Mouse (Mus musculus) forebrain, embryonic 12.5 days (tissue): ENCODE measurements around the gene Mrgprh. TPM values are rescaled to one million over a fixed set of nuclear protein-coding genes. Genes with fewer than 3 reads are reported as not detected.

Source experiments
- ATAC-seq: fragments of 200-750 bp; cut with Nextera tagmentation; 2 replicates; pipeline ENCODE4 v1.8.0; 2017; ENCODE audit warnings: moderate TSS enrichment; ENCODE audit not compliant: low FRiP score
- H3K27ac ChIP-seq: fragments of 300-500 bp; sonication (generic); 2 replicates; pipeline ENCODE4 v1.5.1; 2016; ENCODE audit warnings: mild to moderate bottlenecking
- H3K27me3 ChIP-seq: fragments of 300-500 bp; sonication (generic); 2 replicates; pipeline ENCODE4 v1.6.1; 2016; ENCODE audit warnings: mild to moderate bottlenecking
- H3K36me3 ChIP-seq: fragments of 300-500 bp; sonication (generic); replicated peaks from 2 replicates; pipeline ENCODE4 v1.6.1; 2016; ENCODE audit warnings: mild to moderate bottlenecking
- H3K4me1 ChIP-seq: fragments of 300-500 bp; sonication (generic); 2 replicates; pipeline ENCODE4 v1.6.1; 2016
- H3K4me2 ChIP-seq: fragments of 300-500 bp; sonication (generic); 2 replicates; pipeline ENCODE4 v1.6.1; 2016; ENCODE audit warnings: mild to moderate bottlenecking, moderate library complexity
- H3K4me3 ChIP-seq: fragments of 300-500 bp; sonication (generic); replicated peaks from 2 replicates; pipeline ENCODE4 v1.5.1; 2016; ENCODE audit warnings: mild to moderate bottlenecking
- H3K9ac ChIP-seq: fragments of 300-500 bp; sonication (generic); 2 replicates; pipeline ENCODE4 v1.6.1; 2016; ENCODE audit warnings: mild to moderate bottlenecking
- H3K9me3 ChIP-seq: fragments of 300-500 bp; sonication (generic); 2 replicates; pipeline ENCODE4 v1.6.1; 2016
- WGBS: fragments of 180-500 bp; shearing (Covaris S2); methylation state at CpG from one replicate; pipeline ENCODE4 v1.1.7; 2016; 5-methylcytosine and 5-hydroxymethylcytosine counted together
- polyA plus RNA-seq: library from polyadenylated mRNA; unstranded; fragments of >200 nt; fragmentation: Nextera tagmentation; extraction: Ambion mirVana; gene quantifications from 2 replicates; pipeline ENCODE4 v1.2.1, GENCODE M21; 2016

Gene Mrgprh
- polyA plus RNA-seq, result not detected in 2 replicates

DNA sequence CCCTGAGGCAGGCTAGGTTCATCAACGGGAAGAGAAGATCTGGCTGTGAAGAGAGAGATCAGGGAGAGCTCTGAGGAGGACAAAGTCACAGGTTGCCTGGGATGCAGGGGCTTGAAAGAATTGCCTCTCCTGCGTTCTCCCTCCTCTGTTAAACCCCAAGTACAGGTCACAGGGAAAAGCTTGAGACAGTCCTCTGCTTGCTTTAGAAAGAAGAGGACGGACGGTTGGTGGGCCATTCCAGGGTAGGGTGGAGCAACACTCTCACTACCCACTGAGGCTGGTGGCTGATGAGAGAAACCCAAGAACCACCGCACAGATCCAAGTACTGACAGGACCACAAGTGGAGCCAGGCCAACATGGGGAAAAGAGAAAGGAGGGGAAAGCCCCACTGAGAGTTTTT, at the start of gene Mrgprh:
Gene Mrgprh (plus strand): TSS at position 301 of the 400 bp plus-strand sequence.
- H3K4me2 ChIP-seq, result no peak within 1 kb of the TSS
- H3K27me3 ChIP-seq, result no peaks in the 10 kb centered on the region; the same call in 1 of the 2 replicates
- ATAC-seq, result no peak
- H3K4me1 ChIP-seq, result peaks cover 3% of the 10 kb centered on the region; the same call in 1 of the 2 replicates
- no peak within 1 kb of the TSS for H3K4me3 ChIP-seq
- no peak within 1 kb of the TSS for H3K9ac ChIP-seq
- WGBS, result 78% methylated on average over 5 of the region's 5 CpGs
- no peaks in the 10 kb centered on the region for H3K36me3 ChIP-seq
- no peaks in the 10 kb centered on the region for H3K9me3 ChIP-seq
- no peak within 1 kb of the TSS for H3K27ac ChIP-seq

GRCm38 (mm10) chr17:12830351-12830750, 45.5 kb upstream of the Mrgprh start:
- Histone ChIP-seq H3K4me2 (no peak overlapping the region), H3K27ac (no peak overlapping the region)
- 83% methylated on average over 5 of the region's 5 CpGs for WGBS

GRCm38 (mm10) chr17:12832231-12832630, 43.6 kb upstream of the Mrgprh start:
- Histone ChIP-seq H3K27me3 (no peaks in the 10 kb centered on the region), H3K4me2 (no peak overlapping the region), H3K4me3 (no peak overlapping the region), H3K27ac (no peak overlapping the region), H3K4me1 (no peaks in the 10 kb centered on the region), H3K36me3 (no peaks in the 10 kb centered on the region), H3K9ac (no peak overlapping the region), H3K9me3 (no peaks in the 10 kb centered on the region)
- WGBS, result 89% methylated on average over 3 of the region's 3 CpGs
- ATAC-seq, result no peak

More at GRCm38 (mm10) chr17:12830351-12830750, 45.5 kb upstream of the Mrgprh start:
- Histone ChIP-seq H3K9me3 (no peaks in the 10 kb centered on the region), H3K27me3 (no peaks in the 10 kb centered on the region), H3K9ac (no peak overlapping the region), H3K36me3 (no peaks in the 10 kb centered on the region), H3K4me1 (no peaks in the 10 kb centered on the region), H3K4me3 (no peak overlapping the region)
- no peak for ATAC-seq

DNA sequence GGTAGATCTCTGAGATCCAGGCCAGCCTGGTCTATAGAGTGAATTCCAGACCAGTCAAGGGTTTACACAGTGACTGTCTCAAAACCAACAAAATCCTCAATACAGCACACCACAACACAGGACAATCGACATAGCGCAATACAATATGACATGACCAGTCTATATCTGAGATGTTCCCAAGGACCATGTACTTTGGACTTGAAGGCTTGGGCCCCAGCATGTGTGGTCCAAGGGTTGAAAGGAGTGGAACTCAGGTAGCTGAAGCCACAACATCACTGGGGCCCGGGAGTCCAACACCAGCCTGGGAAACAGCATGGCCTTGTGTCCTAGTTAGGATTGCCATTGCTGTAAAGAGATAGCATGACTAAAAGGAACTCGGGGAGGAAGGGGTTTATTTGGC, 43.2 kb upstream of the Mrgprh start:
- no peaks in the 10 kb centered on the region for H3K4me1 ChIP-seq
- H3K27ac ChIP-seq, result no peak overlapping the region
- WGBS, result 92% methylated on average over 4 of the region's 4 CpGs
- H3K27me3 ChIP-seq, result no peaks in the 10 kb centered on the region
- no peak overlapping the region for H3K4me2 ChIP-seq
- H3K4me3 ChIP-seq, result no peak overlapping the region
- H3K9me3 ChIP-seq, result no peaks in the 10 kb centered on the region
- no peak for ATAC-seq
- no peaks in the 10 kb centered on the region for H3K36me3 ChIP-seq
- H3K9ac ChIP-seq, result no peak overlapping the region

DNA sequence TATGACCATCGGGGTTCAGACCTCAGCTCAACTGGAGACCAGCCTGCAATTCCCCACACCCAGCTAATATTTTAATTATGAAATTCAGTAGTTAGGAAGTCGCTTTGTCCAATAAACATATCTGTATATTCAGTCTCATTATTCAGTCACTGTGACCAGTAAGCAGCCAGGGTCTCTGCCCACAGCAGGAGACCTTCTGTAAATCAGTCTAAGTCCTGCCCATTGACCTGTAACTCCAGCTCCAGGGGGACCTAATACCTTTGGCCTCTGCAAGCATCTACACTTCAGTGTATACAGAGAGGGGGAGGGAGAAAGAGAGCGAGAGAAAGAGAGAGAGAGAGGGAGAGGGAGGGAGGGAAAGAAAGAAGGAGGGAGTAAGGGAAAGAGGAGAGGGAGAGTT, 41.5 kb upstream of the Mrgprh start:
- Histone ChIP-seq H3K9me3 (no peaks in the 10 kb centered on the region), H3K9ac (no peak overlapping the region), H3K27me3 (no peaks in the 10 kb centered on the region), H3K4me3 (no peak overlapping the region), H3K4me2 (no peak overlapping the region), H3K27ac (no peak overlapping the region), H3K36me3 (no peaks in the 10 kb centered on the region), H3K4me1 (no peaks in the 10 kb centered on the region)
- no peak for ATAC-seq
- 84% methylated on average over 3 of the region's 3 CpGs for WGBS

- Histone ChIP-seq H3K4me2 (no peak overlapping the region), H3K27ac (no peak overlapping the region), H3K27me3 (no peaks in the 10 kb centered on the region), H3K4me1 (no peaks in the 10 kb centered on the region), H3K9me3 (no peaks in the 10 kb centered on the region), H3K4me3 (no peak overlapping the region), H3K36me3 (no peaks in the 10 kb centered on the region), H3K9ac (no peak overlapping the region)
- ATAC-seq, result no peak
- 64% methylated on average over 2 of the region's 3 CpGs for WGBS
Observed at GRCm38 (mm10) chr17:12834826-12835225, 41.0 kb upstream of the Mrgprh start.

DNA sequence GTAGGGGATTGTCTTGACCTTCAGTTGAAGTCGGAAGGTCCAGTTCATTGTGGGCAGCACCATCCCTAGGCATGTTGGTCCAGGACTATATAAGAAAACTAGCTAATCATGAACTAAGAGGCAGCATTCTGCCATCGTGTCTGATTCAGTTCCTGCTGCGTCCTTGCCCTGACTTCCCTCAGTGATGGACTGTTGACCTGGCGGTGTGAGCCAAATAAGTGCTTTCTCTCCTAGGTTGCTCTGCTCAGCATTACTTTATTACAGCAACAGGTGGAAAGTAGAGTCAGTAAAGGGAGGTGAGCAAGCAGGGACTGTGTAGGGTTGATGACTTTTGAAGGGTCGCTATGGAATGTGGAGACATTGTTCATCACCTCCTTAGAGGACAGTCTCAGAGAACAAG, 40.1 kb upstream of the Mrgprh start:
- Histone ChIP-seq H3K4me3 (no peak overlapping the region), H3K9me3 (no peaks in the 10 kb centered on the region), H3K4me1 (no peaks in the 10 kb centered on the region), H3K36me3 (no peaks in the 10 kb centered on the region), H3K9ac (no peak overlapping the region), H3K27me3 (no peaks in the 10 kb centered on the region), H3K4me2 (no peak overlapping the region), H3K27ac (no peak overlapping the region)
- ATAC-seq, result no peak
- WGBS, result 91% methylated on average over 5 of the region's 5 CpGs

DNA sequence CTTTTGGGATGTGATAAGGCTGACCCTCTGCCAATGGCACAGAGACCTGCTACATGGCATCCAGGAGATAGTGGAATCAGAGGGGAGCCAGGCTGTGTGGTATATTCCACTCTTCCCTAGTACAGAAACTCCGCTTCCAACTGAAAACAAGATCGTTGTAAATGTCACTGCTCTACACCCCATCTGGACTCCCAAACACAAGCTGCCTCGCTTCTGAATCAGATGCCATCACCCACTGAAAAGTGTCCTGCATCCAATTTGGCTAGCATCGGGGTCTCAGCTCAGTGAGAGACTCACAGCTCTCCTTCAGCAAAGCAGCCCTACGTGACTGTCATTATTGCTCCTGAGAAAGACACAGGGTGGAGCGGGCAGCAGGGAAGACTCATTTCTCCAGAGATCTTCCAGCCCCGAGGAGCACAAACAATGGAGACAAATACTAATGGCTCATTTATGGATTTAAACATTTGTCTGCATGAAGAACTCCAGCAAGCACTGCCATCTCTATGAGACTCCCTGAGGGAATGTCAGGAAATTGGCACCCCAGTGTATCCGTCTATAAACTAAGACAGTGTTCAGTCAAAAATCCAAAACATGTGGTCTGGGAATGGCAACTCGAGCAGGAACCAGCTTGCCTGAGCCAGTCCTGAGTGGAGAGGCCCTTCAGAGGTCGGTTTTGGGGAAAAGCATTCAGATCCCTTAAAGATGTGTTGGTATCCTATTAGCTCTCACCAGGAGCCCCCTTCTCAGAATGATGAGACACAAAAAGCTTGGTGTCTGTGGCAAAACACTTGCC, 36.2 kb upstream of the Mrgprh start:
- no peaks in the 10 kb centered on the region for H3K36me3 ChIP-seq
- H3K4me3 ChIP-seq, result no peak overlapping the region
- no peak overlapping the region for H3K9ac ChIP-seq
- ATAC-seq, result no peak
- no peaks in the 10 kb centered on the region for H3K4me1 ChIP-seq
- 68% methylated on average over 10 of the region's 10 CpGs for WGBS
- H3K4me2 ChIP-seq, result no peak overlapping the region
- no peak overlapping the region for H3K27ac ChIP-seq
- H3K9me3 ChIP-seq, result no peaks in the 10 kb centered on the region
- no peaks in the 10 kb centered on the region for H3K27me3 ChIP-seq

DNA sequence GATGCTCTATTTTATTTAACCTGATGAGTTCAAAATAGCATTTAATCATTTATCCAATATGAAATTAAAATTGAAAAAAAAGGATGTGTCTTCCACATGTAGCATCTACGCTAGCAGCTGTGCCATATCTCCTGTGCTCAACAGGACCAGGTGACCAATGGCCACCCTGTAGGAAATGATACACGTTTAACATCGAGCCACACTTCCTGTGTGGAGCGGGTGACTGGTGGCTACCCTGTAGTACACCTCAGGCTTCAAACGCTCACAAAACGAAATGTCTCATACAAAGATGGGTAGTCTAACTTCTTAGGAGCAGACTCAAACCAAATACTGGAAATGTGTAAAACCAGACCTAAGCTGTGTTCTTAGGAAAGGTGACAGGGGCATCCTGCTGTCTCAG, 32.0 kb upstream of the Mrgprh start:
- Histone ChIP-seq H3K27me3 (no peaks in the 10 kb centered on the region), H3K4me3 (no peak overlapping the region), H3K4me1 (0 out of 2 replicates have a peak, but pooled peaks cover 4% of the 10 kb centered on the region), H3K36me3 (no peaks in the 10 kb centered on the region), H3K4me2 (no peak overlapping the region), H3K9ac (no peak overlapping the region), H3K27ac (no peak overlapping the region), H3K9me3 (no peaks in the 10 kb centered on the region)
- WGBS, result 88% methylated on average over 6 of the region's 6 CpGs
- ATAC-seq, result no peak

GRCm38 (mm10) chr17:12844540-12844939, 31.3 kb upstream of the Mrgprh start:
- no peak for ATAC-seq
- no peak overlapping the region for H3K4me2 ChIP-seq
- H3K27me3 ChIP-seq, result no peaks in the 10 kb centered on the region
- H3K9ac ChIP-seq, result no peak overlapping the region
- no peaks in the 10 kb centered on the region for H3K36me3 ChIP-seq
- WGBS, result 95% methylated on average over 4 of the region's 4 CpGs
- H3K27ac ChIP-seq, result no peak overlapping the region
- no peaks in the 10 kb centered on the region for H3K9me3 ChIP-seq
- no peak overlapping the region for H3K4me3 ChIP-seq
- H3K4me1 ChIP-seq, result 0 out of 2 replicates have a peak, but pooled peaks cover 4% of the 10 kb centered on the region

GRCm38 (mm10) chr17:12845862-12846261, 30.0 kb upstream of the Mrgprh start:
- WGBS, result 55% methylated on average over 5 of the region's 5 CpGs
- no peak overlapping the region for H3K4me2 ChIP-seq
- ATAC-seq, result no peak
- H3K27ac ChIP-seq, result no peak overlapping the region
- no peaks in the 10 kb centered on the region for H3K9me3 ChIP-seq
- no peaks in the 10 kb centered on the region for H3K36me3 ChIP-seq
- no peak overlapping the region for H3K4me3 ChIP-seq
- no peak overlapping the region for H3K9ac ChIP-seq
- 0 out of 2 replicates have a peak, but pooled peaks cover 4% of the 10 kb centered on the region for H3K4me1 ChIP-seq
- H3K27me3 ChIP-seq, result no peaks in the 10 kb centered on the region

DNA sequence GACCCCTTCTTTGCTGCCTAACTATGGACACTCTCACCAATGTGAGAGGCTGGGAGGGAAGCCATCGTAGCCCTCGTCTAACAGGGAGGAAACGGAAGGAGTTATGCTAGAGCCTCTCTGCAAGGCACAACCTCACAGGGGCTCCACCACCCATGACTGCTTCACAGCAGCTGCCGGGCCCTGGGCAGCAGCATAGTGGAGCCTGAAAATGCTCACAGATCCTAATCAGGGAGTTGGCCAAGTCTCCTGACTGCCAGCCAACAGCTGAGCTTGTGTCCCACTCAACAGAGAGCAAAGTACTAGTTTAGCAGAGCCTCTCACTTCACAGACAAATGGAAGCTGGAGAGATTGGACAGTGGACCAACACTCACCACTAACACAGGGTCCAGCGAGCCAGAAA, 29.4 kb upstream of the Mrgprh start:
- Histone ChIP-seq H3K9me3 (no peaks in the 10 kb centered on the region), H3K9ac (no peak overlapping the region), H3K36me3 (no peaks in the 10 kb centered on the region), H3K4me2 (no peak overlapping the region), H3K27me3 (no peaks in the 10 kb centered on the region), H3K4me1 (0 out of 2 replicates have a peak, but pooled peaks cover 4% of the 10 kb centered on the region), H3K27ac (no peak overlapping the region), H3K4me3 (no peak overlapping the region)
- no peak for ATAC-seq
- WGBS, result 85% methylated on average over 5 of the region's 5 CpGs

GRCm38 (mm10) chr17:12847736-12848135, 28.1 kb upstream of the Mrgprh start:
- no peak for ATAC-seq
- 72% methylated on average over 4 of the region's 4 CpGs for WGBS
- no peak overlapping the region for H3K4me3 ChIP-seq
- H3K36me3 ChIP-seq, result no peaks in the 10 kb centered on the region
- 0 out of 2 replicates have a peak, but pooled peaks cover 4% of the 10 kb centered on the region for H3K4me1 ChIP-seq
- no peaks in the 10 kb centered on the region for H3K27me3 ChIP-seq
- H3K9me3 ChIP-seq, result no peaks in the 10 kb centered on the region
- H3K9ac ChIP-seq, result no peak overlapping the region
- no peak overlapping the region for H3K4me2 ChIP-seq
- H3K27ac ChIP-seq, result no peak overlapping the region
